Mouse (Mus musculus): ENCODE results near the gene Ccdc82. TPM values are rescaled to one million over a fixed set of nuclear protein-coding genes. Genes with fewer than 3 reads are reported as not detected.

Ccdc82 gene
- polyA plus RNA-seq (2016; fragmentation: Nextera tagmentation; extraction: Ambion mirVana), result 6.5 and 8.3 TPM in 2 replicates

GRCm38 (mm10) chr9:13246815-13247638 lies at the start of gene Ccdc82:
TSS of gene Ccdc82 (plus strand) at chr9:13246955.
- peak; percentile 98 for DNase-seq (ENCODE audit: low spot score)
- H3K9me3 ChIP-seq, result no peaks in the 10 kb centered on the region
- H3K36me3 ChIP-seq, result no peaks in the 10 kb centered on the region
- peaks cover 20% of the 10 kb centered on the region for H3K4me1 ChIP-seq
- no peaks in the 10 kb centered on the region for H3K27me3 ChIP-seq (ENCODE audit: insufficient read depth, poor library complexity, severe bottlenecking)
- peak within 1 kb of the TSS; percentile 68 for H3K4me3 ChIP-seq
- WGBS, result under 1% methylated on average over 33 of the region's 39 CpGs
- peak within 1 kb of the TSS; percentile 86 for H3K27ac ChIP-seq

GRCm38 (mm10) chr9:13200079-13200478 lies 46.7 kb upstream of the Ccdc82 start:
- H3K27ac ChIP-seq, result no peak overlapping the region
- no peak for DNase-seq (ENCODE audit: low spot score)
- H3K36me3 ChIP-seq, result no peaks in the 10 kb centered on the region
- no peak overlapping the region for H3K4me3 ChIP-seq
- H3K27me3 ChIP-seq (ENCODE audit: insufficient read depth, poor library complexity, severe bottlenecking), result no peaks in the 10 kb centered on the region
- no peaks in the 10 kb centered on the region for H3K4me1 ChIP-seq
- 67% methylated on average over 3 of the region's 3 CpGs for WGBS
- no peaks in the 10 kb centered on the region for H3K9me3 ChIP-seq

GRCm38 (mm10) chr9:13203109-13203508 lies 43.6 kb upstream of the Ccdc82 start:
- H3K9me3 ChIP-seq, result no peaks in the 10 kb centered on the region
- DNase-seq (ENCODE audit: low spot score), result no peak
- no peak overlapping the region for H3K27ac ChIP-seq
- H3K4me3 ChIP-seq, result no peak overlapping the region
- no peaks in the 10 kb centered on the region for H3K27me3 ChIP-seq (ENCODE audit: insufficient read depth, poor library complexity, severe bottlenecking)
- no peaks in the 10 kb centered on the region for H3K36me3 ChIP-seq
- H3K4me1 ChIP-seq, result no peaks in the 10 kb centered on the region
- 88% methylated on average over 1 of the region's 1 CpGs for WGBS

GRCm38 (mm10) chr9:13203681-13204080 lies 43.1 kb upstream of the Ccdc82 start:
- no peak for DNase-seq (ENCODE audit: low spot score)
- no peaks in the 10 kb centered on the region for H3K9me3 ChIP-seq
- no peak overlapping the region for H3K4me3 ChIP-seq
- no peaks in the 10 kb centered on the region for H3K27me3 ChIP-seq (ENCODE audit: insufficient read depth, poor library complexity, severe bottlenecking)
- no peaks in the 10 kb centered on the region for H3K4me1 ChIP-seq
- no peaks in the 10 kb centered on the region for H3K36me3 ChIP-seq
- WGBS, result 70% methylated on average over 5 of the region's 5 CpGs
- H3K27ac ChIP-seq, result no peak overlapping the region

GRCm38 (mm10) chr9:13206369-13206768 lies 40.4 kb upstream of the Ccdc82 start:
- H3K4me1 ChIP-seq, result no peaks in the 10 kb centered on the region
- H3K9me3 ChIP-seq, result no peaks in the 10 kb centered on the region
- H3K27me3 ChIP-seq (ENCODE audit: insufficient read depth, poor library complexity, severe bottlenecking), result no peaks in the 10 kb centered on the region
- DNase-seq (ENCODE audit: low spot score), result no peak
- 74% methylated on average over 2 of the region's 2 CpGs for WGBS
- H3K36me3 ChIP-seq, result no peaks in the 10 kb centered on the region
- no peak overlapping the region for H3K4me3 ChIP-seq
- no peak overlapping the region for H3K27ac ChIP-seq

DNA sequence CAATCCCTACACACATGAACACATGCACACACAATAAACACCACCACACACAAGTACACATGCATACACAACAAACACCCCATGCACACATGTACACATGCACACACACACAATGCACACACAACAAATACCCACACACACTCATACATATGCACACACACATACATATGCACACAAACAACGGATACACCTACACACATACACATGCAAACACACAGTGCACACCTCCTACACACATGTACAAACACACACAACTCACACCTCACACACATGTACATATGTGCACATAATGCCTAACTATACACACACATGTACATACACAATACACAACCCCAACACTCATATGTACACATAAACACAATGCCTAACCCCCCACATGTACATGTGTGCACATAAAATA lies 20.9 kb upstream of the Ccdc82 start:
- Histone ChIP-seq H3K36me3 (no peaks in the 10 kb centered on the region), H3K27ac (no peak overlapping the region), H3K4me3 (no peak overlapping the region), H3K4me1 (no peaks in the 10 kb centered on the region), H3K9me3 (no peaks in the 10 kb centered on the region), H3K27me3 (ENCODE audit: insufficient read depth, poor library complexity, severe bottlenecking) (no peaks in the 10 kb centered on the region)
- WGBS, result 70% methylated on average over 1 of the region's 1 CpGs
- DNase-seq (ENCODE audit: low spot score), result no peak

GRCm38 (mm10) chr9:13230553-13230952 lies 16.2 kb upstream of the Ccdc82 start:
- Histone ChIP-seq H3K9me3 (no peaks in the 10 kb centered on the region), H3K4me3 (no peak overlapping the region), H3K4me1 (no peaks in the 10 kb centered on the region), H3K27me3 (ENCODE audit: insufficient read depth, poor library complexity, severe bottlenecking) (no peaks in the 10 kb centered on the region), H3K27ac (no peak overlapping the region), H3K36me3 (no peaks in the 10 kb centered on the region)
- 13% methylated on average over 4 of the region's 4 CpGs for WGBS
- DNase-seq (ENCODE audit: low spot score), result no peak

DNA sequence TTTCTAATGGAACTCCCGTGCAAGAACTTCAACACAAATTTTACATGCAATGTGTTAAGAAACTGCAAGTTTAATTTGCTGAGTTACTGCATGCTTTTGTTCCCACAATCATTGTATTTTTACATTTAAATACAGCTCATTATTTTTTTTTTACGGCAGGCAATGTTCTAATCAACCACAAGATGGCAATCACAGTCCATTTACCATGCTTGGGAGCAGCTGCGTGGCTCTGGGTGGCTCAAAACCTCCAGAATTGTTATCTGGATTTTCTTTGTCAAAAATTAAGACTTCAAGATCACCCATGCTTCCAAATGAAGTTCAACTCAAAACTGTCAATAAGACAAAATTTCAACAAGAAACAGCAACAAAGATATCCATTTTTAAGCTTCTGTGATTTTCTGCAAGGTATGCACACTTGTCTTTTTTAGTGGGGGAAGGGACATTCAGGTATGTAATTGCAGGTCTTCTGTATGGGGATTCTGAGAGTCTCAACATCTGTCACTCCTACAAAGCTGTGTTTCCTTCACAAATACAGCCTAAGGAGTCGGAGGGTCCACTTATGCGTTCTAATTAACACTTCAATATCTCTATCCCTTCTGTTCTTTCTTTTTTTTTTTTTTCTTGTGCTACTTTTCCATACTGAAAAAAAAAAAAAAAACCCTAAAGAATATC lies 15.1 kb upstream of the Ccdc82 start:
- WGBS, result 20% methylated on average over 5 of the region's 5 CpGs
- H3K4me1 ChIP-seq, result no peaks in the 10 kb centered on the region
- no peaks in the 10 kb centered on the region for H3K36me3 ChIP-seq
- no peak overlapping the region for H3K4me3 ChIP-seq
- no peak overlapping the region for H3K27ac ChIP-seq
- no peaks in the 10 kb centered on the region for H3K27me3 ChIP-seq (ENCODE audit: insufficient read depth, poor library complexity, severe bottlenecking)
- no peak for DNase-seq (ENCODE audit: low spot score)
- no peaks in the 10 kb centered on the region for H3K9me3 ChIP-seq

GRCm38 (mm10) chr9:13242321-13242720 lies 4.4 kb upstream of the Ccdc82 start:
- Histone ChIP-seq H3K27ac (no peak overlapping the region), H3K4me1 (peaks cover 16% of the 10 kb centered on the region), H3K9me3 (no peaks in the 10 kb centered on the region), H3K27me3 (ENCODE audit: insufficient read depth, poor library complexity, severe bottlenecking) (no peaks in the 10 kb centered on the region), H3K4me3 (no peak overlapping the region), H3K36me3 (no peaks in the 10 kb centered on the region)
- DNase-seq (ENCODE audit: low spot score), result no peak

DNA sequence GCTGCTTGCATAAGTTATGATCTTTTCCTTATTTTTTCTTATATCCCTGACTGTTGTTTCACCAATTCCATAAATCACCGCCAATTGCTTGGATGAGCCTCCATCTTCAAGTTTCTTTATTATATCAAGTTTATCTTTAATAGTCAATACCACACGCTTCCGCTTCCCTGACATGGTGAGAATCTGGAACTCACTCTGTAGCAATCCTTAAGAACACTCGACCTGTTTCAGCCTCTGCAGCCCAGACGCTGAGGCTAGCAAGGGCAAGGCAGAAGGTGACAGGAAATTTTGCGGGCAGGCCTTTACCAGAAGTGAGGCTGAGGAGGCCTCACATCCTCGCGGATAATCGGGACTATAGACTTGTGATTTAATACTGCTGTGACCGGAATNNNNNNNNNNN lies 1.3 kb upstream of the Ccdc82 start, which contains the start of gene Jrkl:
Gene Jrkl, minus strand, starts transcription at position 349 of the 400 bp plus-strand sequence.
- 5% methylated on average over 10 of the region's 10 CpGs for WGBS
- H3K27me3 ChIP-seq (ENCODE audit: insufficient read depth, poor library complexity, severe bottlenecking), result no peaks in the 10 kb centered on the region
- H3K4me1 ChIP-seq, result peaks cover 20% of the 10 kb centered on the region
- peak; percentile 79 for DNase-seq (ENCODE audit: low spot score)
- peak within 1 kb of the TSS; percentile 75 for H3K27ac ChIP-seq
- no peaks in the 10 kb centered on the region for H3K36me3 ChIP-seq
- H3K9me3 ChIP-seq, result no peaks in the 10 kb centered on the region
- peak within 1 kb of the TSS; percentile 59 for H3K4me3 ChIP-seq

GRCm38 (mm10) chr9:13248104-13248503 lies 1.3 kb downstream of the Ccdc82 start:
- Histone ChIP-seq H3K4me3 (no peak overlapping the region), H3K36me3 (no peaks in the 10 kb centered on the region), H3K9me3 (no peaks in the 10 kb centered on the region), H3K4me1 (peaks cover 20% of the 10 kb centered on the region), H3K27me3 (ENCODE audit: insufficient read depth, poor library complexity, severe bottlenecking) (no peaks in the 10 kb centered on the region), H3K27ac (no peak overlapping the region)
- DNase-seq (ENCODE audit: low spot score), result no peak
- WGBS, result 88% methylated on average over 4 of the region's 4 CpGs

DNA sequence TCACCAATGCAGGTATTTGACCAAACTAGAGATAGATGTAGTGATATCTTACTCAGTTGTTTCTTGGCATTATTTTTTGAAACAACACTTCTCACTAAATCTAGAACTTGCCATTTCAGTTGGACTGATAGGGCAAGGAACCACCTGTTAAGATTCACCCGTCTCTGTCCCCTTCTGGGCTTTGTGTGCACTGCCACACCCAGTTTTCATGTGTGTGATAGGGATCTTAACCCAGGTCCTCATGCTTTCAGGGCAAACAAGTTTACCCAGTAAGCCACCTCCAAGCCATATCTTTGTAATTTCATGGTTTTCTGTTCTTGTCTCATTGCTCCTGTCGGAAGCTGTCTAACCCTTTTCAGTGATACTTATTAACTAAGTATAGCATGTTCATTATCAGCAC lies 4.5 kb downstream of the Ccdc82 start:
- no peak for DNase-seq (ENCODE audit: low spot score)
- no peak overlapping the region for H3K4me3 ChIP-seq
- peaks cover 6% of the 10 kb centered on the region; the same call in 1 of the 2 replicates for H3K4me1 ChIP-seq
- H3K27me3 ChIP-seq (ENCODE audit: insufficient read depth, poor library complexity, severe bottlenecking), result no peaks in the 10 kb centered on the region
- no peaks in the 10 kb centered on the region for H3K9me3 ChIP-seq
- no peak overlapping the region for H3K27ac ChIP-seq
- 78% methylated on average over 2 of the region's 2 CpGs for WGBS
- H3K36me3 ChIP-seq, result peaks cover 3% of the 10 kb centered on the region; the same call in 1 of the 2 replicates

DNA sequence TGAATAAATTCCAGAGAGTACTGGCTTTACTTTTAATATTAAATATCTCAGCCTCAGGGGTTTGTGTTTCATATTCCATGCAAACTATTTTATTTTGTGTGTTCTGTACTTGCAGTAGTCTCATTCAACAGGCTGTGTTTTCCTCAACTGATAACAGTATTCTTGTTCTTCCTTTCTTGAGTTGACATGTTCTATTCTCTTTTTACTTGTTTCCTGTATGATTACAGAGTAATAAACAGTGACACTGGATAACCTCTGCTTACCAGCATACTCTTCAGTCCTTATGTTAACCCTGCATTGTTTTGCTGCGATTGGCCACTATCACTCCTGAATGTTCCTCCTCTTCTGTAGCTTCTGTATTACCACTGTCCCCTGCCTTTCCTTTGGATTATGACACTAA lies 10.0 kb downstream of the Ccdc82 start:
- peaks cover 3% of the 10 kb centered on the region; the same call in 1 of the 2 replicates for H3K36me3 ChIP-seq
- no peak overlapping the region for H3K27ac ChIP-seq
- H3K9me3 ChIP-seq, result no peaks in the 10 kb centered on the region
- 75% methylated on average over 1 of the region's 1 CpGs for WGBS
- no peak for DNase-seq (ENCODE audit: low spot score)
- H3K4me1 ChIP-seq, result no peaks in the 10 kb centered on the region
- no peaks in the 10 kb centered on the region for H3K27me3 ChIP-seq (ENCODE audit: insufficient read depth, poor library complexity, severe bottlenecking)
- H3K4me3 ChIP-seq, result no peak overlapping the region
